Mouse (Mus musculus) thymus, postnatal 25 days (tissue): Measurements from ENCODE around the gene Cacna1d.
A peak's percentile ranks its signal among the peaks of the same experiment; 100 is the strongest.

Source experiments
- DNase-seq: peaks from one replicate; pipeline ENCODE4 v3.0.0; 2022

Cacna1d gene

DNA sequence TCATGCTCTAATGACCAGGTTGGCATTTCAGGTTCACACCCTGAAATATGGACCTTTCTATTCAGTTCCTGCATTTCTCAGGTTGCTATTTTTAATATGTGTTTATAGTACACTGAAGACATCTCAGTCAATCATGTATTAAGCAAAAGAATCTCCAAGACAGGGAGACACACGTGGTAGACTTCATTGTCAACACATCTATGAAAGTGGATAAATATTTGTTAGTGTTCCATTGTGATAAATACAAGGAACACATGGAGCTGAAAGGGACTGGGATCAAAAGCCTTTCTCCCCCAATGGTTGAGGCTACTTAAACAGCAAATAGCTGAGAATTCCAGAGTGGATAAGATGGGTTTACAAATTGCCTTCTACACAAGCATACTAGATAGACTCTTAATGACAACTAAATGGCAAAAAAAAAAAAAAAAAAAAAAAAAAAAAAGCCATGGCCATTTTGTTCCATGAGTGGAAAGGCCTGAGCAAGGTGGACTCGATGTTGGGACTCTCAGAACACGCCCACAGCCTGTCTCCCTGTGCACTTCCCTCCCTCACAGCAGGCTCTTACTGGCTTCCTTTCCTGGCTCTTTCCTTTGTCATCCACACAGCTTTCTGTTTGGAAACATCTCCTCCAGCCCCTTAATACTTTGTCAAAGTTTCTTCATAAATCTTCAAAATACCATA, 127.6 kb downstream of the Cacna1d start:
- DNase-seq: no peak

DNA sequence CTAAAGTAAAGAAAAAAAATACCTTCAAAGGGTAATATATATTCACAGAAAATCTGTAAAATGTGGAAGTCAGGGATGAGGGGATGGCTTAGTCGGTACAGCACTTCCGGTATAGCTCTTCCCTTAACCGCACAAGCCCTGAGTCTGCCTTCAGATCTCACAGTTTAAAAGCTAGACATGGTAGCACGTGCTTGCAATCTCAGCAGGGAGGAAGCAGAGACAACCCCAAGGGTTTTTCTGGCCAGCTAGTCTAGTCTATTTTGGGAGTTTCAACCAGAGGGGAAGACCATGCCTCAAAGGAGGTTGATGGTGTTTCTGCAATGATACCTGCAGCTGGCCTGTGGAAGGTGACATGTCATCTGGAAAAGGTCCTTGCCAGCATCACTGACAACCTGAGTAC, 128.9 kb downstream of the Cacna1d start:
- peak; percentile 12 for DNase-seq

DNA sequence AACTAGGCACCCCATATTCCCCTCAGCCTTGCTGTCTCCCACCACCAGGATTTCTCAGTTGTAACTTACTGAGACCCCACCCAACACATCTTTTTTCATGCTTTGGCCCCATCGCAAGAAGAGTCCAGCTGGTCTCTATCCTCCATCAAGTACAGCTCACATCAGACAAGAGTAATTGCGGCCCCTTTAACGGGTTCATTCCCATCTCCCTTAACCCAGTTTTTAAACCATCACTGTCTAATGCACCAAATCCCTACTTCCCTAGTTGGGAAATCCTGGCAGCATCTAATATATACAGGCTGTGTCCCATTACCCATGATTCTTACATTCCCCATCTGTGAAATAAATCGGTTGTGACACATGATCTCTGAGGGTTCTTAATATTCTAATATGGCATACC, 130.8 kb downstream of the Cacna1d start:
- no peak for DNase-seq

DNA sequence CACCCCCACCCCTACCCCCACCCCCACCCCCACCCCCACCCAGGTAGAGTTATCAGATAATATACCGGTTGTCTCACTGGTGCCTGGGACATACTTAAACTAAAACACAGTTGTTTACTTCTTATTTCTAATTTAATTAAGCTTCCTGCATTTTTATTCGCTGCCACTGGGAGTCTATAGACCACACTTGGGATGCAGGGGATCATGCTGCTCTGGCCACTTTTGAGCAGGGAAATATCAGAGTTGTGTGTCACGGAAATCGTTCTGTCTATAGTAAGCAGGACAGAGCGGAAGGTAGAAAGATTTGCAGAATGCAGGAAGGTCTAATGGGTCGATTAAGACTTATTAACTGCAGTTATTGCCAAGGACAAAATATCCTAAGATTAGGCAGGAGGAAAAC, 131.3 kb downstream of the Cacna1d start:
- DNase-seq: no peak

DNA sequence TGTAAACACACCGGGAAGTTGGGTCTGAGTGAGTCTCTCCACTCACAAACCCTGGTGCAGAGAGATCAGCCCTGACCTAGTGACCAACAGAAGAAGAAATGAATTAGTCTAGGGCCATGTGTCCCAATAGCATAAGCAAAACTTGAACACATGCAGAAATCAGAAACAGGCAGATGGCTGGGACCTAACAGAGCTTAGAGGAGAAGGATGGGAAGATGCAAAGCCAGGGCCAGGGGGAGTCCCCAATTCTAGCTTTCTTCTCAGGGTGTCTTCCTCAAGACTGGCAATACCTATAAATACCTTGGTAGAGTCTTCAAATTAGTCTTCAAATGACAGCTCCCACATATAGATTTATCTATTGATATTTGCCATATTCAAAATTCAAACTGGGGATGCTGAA, 133.2 kb downstream of the Cacna1d start:
- no peak for DNase-seq

DNA sequence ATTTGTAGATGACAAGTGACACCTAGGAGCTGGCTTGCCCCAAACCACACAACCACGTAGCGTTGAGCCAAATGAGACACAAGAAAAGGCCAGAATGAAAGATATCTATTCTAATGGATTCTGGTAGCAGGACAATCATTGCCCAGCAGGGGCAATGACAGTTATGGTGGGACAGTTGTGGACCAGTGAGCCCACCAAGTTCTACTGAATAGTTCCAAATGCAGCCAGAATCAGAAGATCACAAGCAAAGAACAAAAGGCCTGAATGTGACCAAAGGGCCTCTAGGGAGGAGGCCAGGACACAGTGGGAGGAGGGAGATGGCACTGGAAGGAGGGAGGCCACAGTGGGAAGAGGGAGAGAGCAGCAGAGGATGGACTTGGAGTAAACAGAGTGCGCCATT, 134.8 kb downstream of the Cacna1d start:
- DNase-seq: no peak

DNA sequence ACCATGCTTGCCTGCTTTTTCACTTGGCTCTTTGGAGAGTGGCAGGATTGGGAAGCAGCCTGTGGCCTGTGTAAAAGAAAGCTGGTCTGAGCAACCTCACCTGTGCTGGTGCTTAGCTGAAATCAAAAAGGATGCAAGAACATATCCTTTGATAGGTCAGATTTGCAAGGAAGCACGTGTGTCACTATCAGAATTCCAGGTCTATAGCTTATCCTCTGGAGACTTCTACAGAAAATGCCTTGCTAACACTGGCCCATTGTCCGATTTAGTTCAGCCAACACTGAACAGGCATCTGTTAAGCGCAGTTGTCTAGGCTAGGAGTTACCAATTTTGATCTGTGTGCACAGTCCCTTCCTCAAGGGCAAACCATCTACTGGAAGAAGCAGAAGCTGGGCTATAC, 136.5 kb downstream of the Cacna1d start:
- no peak for DNase-seq

DNA sequence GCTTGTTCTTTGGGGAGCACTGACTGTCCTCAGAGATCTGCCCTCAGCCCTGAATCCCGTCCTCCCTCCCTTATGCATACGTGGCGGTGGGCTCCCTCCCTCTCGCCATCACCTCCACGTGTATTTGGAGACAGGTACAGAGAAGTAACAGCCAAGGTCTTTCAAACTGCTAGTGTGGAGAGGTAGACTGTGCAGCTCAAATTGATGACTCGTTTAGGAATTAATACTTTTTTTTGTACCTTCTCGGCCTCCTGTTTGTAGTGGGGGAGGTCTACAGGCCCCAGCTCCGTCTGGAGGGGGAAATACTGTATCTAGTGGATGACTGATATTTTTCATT, 137.2 kb downstream of the Cacna1d start:
- no peak for DNase-seq

DNA sequence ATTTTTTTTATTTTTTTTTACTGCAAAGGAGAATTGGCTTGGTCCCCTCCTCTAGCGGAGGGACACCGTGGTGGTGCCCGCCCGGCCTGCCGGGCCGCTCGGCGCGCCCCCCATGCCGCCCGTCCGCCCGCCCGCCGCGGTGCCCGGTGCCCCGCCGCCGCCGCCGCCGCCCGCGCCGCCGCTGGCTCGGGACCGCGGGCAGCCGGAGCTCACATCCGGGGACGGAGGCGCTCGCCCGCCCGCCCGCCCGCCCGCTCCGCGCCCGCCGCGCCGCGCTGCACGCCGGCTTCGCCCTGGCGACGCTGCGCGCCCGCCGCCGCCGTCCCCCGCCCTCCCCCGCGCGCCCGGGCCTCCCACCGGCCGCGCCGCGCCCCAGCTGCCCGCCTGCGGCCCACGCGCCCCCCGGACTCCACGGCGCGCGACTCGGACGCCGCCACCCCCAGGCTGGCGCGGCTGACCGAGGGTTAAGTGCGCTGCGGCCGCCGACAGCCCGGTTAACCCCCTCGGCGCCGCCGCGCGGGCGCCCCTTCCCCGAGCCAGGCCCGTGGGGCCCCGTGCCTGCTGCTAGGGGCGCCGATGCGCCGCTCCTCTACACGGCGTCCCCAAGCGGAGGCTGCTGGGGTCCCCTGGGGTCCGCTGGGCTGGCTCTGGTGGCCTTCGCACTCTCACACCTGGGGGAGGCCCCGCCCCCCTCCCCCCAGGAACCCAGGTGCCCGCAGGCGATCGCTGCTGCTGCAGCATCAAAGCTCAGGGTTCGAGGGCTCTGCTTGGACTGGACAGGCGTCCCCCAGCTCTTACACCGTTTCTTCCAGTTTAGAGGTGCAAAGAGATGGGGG, 137.7 kb downstream of the Cacna1d start:
- DNase-seq: peak; percentile 25

DNA sequence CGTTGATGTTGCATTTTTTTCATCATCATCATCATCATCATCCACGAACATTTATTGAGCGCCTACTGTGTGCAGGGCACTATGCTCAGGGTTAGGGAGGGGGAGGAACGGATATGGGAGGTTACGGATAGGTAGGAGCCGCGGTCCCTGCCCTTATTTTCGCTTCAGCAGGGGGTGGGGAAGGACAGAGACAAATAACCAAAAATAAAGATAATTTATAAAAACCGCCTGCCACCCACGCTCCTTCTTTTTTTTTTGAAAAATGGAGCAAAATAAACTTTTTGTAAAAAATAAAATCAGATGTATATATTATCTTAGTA, 138.3 kb downstream of the Cacna1d start:
- no peak for DNase-seq

DNA sequence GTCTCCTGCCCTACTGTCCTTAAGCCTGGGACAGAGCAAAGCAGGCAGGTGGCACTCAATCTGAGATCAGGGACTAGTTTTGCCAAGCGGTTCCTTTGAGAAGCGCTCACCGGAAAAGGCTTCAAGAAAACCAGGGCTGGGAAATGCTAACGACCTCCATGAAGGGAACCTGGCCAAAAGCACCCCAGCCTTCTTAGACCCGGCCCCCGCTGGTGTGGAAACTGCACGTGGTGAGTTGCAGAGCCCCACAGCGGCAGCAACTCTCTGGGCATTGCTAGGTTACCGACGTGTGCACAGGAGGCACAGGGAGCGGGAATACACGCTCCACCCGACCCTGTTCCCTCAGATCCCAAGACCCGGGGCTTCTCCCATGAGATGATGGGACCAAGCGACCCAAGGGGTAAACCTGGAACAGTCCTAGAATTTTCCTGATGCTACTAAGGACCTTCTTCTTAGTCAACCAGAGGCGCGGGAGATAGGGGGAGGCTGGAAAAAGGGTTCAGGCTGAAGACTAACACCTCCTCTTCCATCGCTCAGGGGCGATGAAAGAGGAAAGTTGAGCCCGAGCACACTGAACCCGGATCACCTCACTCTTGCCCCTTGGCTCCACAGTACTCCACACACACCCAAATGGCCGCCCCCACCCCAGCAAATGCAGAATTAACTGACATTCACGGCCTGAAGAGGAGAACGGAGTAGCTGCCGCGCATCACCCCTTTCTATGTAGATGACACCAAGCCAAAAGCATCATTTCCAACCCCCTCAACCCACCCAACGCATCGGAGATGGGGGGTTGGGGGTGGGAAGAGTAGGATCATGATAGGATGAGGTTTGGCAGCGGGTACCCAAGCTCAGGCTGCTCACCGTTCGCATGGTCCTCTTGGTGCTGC, 138.9 kb downstream of the Cacna1d start:
- DNase-seq: peak; percentile 8

DNA sequence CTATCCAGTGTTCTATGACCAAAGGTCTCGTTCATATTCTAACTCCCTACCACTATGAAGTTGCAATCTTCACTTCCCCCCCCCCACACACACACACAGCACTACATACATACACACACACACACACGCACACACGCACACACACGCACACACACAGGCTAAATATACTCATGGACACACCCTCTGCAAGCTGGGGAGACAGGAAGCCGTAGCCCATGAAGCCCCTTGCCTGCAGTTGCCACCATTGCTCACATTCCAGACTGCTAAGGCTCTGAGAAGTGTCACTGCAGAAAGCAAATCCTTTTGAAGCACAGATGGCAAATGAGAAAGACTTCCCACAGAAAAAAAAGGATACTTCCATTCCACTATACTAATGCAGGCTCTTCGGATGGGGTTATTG, 141.0 kb downstream of the Cacna1d start:
- no peak for DNase-seq

DNA sequence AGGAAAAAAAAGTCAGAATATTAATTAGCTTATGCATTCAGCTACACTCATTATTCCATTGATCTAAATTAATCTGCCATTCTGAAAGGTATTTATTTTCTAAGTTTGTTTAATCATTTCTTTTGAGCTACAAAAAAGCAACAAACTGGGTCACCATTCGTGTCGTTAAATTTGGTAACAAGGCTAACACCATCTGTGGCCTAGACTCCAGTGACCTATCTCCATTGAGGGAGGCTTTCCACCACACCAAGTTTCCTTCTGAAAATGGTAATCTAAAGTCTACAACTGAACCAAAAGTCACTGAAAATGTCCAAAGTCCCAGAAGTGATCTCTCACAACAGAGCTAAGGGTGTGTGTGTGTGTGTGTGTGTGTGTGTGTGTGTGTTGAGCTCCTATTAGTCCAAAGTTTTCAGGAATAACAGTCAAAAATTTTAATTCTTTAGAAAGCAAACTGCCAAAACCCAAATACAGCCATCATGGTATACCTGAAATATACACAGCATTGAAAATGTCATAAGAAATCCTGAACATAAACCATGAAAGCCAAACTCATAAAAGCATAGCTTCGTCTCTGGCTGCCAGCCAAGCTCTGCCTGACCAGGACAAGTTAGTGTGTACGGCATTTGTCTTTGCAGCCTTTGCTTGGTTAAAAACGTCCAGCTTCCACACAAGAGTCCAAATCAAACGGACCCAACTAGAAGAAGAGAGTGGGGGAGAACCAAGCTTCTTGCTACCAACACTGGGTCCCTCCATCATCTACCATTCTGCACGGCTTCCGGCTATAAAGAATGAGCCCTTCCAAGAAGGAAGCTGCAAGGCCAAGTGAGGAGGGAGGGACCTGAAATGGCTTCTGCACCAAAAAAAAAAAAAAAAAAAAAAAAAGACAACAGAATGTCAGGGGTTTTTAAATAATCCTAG, 146.0 kb downstream of the Cacna1d start:
- no peak for DNase-seq

DNA sequence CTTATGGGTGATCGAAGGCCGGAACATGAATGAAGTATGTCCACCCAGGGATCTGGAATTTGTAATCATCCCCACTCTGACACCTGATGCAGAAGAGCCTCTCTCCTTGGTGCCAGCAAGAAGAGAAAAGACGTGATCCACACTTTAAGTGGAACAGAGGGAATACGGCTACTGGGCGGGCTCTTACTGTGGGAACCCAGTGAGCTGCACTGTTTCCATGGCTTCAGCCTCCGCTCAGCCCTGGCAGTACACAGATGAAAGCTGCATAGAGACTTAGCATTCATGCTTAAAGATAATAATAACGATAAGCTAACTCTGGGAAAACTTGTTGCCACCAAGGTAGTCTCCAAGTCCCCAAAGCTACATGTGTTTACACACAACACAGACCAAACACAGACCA, 147.5 kb downstream of the Cacna1d start:
- DNase-seq: no peak

DNA sequence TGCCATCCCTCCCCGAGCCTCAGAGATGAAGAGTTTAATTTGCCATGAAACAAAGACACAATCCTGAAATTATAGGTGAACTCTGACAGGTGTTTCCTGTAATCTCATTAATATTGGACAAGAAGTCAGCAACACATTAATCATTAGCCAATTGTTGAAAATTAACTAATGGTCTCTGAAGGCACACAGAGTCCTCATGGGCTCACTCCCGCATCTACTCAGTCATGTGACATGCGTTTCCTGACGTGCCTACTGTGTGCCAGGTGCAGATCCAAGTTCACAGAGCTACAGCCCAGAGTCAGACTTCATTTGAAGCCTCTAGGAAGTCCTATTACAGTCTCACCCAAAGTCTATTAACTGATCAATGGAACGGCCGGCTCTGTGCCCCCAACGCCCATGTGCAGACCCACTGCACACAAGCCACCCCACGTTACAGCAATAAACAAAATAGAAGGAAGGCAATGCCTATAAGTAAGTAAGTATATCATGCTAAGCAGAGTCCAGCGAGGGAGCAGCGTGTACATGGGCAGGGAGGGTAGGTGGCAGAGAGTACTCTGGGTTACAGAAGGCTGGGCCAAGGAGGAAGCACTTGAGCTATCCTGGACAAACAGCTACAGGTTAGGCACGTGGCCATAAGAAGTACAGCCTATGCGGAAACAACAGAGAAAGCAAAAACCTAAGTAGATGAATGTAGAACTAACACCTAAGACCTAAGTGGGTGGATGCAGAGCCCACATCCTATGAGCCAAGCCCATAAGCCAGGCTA, 149.2 kb downstream of the Cacna1d start:
- DNase-seq: no peak

DNA sequence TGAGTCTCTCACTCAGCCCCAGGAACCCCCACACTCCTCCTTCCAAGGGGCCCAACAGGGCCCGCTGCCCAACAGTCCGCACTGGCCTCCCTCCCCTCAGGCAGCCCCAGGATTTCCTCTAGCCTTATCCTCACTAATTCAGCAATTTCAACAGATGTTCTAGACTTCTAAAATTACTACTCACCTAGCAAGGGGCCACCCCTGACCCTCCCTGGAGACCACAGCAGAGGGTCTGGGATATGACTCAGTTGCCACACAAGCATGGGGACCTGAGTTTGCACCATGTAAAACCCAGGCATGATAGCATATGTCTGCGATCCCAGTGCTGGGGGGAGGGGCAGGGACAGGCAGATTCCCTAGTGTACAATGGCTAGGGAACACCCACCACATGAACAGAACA, 151.1 kb downstream of the Cacna1d start:
- DNase-seq: no peak

DNA sequence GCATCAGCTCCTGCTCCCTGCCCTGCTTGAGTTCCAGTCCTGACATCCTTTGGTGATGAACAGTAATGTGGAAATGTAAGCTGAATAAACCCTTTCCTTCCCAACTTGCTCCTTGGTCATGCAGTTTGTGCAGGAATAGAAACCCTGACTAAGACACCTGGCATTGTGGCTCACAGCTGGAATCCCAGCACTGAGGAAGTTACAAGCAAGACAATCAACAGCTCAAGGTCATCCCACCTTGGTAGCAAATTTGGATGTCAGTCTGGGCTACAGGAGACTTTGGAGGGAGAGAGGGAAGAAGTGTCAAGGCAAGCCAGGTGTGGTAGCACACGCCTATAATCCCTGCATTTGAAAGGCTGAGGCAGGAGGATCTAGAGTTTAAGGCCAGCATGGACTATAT, 159.4 kb downstream of the Cacna1d start:
- no peak for DNase-seq

DNA sequence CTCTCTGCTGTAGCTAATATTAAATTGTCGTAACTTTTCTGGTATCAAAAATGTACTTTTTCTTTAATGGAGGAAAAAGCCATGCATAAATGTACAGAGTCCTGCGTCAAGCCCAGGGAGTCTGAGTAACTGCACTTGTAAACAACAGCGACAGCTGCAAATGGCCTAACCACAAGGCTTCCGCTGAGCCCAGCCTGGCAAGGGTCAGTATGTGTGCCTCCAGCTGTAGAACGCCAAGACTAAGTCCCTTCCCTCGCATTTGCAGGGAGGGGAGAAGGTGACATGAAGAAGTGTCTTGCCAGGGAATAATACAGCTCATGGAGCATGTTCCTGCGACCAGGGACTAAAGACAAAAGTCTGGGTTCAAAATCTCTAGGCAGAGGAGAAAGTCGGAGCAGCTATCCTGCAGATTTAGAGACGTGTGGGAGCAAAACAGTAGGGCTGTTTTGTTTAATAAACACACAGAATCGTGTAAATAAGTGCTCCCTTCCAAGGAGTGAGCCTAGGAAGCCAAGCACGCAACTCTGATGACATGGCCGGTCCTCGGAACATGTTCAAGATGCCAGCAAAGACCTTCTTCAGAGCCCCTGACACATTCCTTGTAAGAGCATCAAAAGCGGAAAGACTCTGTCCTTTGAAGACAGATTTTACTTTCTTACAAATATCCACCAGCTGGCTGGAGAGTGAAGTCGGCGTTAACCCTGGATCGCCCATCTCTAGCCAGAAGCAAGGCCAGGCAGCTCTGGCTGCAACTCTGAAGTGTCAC, 160.7 kb downstream of the Cacna1d start:
- DNase-seq: no peak

DNA sequence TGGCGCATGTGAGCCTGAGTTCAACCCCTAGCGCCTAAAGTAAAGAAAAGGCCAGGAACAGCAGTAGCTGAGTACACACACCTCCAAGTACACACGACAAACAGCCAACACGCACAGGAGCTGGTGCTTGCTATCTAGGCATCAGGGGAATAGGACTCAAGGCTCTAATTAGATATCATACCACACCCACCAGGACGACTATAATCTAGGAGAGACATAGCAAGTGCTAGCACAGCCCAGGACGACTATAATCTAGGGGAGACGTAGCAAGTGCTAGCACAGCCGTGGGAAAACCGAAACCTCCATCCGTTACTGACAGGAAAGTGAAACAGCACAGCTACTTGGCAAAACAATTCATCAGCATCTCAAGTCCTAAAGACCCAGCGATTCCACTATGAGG, 162.1 kb downstream of the Cacna1d start:
- no peak for DNase-seq

DNA sequence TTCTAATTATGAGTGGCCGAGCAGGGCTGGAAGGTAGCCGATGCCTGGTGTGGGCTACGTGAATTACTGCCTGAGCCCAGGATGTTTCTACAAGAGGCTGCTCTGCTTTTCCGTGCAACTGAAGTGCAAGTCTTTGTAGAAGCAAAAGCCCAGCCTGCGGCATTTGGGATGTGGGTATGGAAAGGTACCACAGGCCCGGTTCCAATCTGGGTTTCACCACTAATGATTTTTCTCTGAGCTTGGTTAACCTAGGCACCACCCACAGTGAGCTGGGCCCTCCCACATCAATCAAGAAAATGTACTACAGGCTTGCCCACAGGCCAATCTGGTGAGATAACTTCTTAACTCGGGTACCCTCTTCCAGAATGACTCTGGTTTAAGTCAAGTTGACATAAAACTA, 163.8 kb downstream of the Cacna1d start:
- no peak for DNase-seq

DNA sequence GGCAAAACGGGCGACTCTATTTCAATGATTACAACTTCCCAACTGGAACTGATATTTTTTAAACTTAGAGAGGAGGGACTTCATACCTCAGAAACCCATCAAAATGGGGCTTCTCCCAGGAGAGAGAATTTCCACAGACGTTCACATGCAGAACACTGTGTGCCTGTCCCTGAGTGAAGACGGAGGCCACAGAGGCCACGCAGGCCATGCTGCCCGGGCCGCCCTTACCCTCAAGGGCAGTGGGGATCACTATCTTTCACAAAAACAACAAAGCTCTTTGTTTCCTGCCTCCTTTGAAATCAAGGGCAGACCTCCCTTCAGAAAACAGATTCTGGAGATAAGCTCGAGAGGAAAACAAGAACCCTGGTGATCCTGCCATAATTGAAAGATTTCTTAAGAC, 164.2 kb downstream of the Cacna1d start:
- no peak for DNase-seq
